Mouse (Mus musculus): ENCODE measurements around the gene Gm4491. TPM values are rescaled to one million over a fixed set of nuclear protein-coding genes. Genes with fewer than 3 reads are reported as not detected.
A peak's percentile ranks its signal among the peaks of the same experiment; 100 is the strongest.

Gene Gm4491
- polyA plus RNA-seq, 1 experiment from 2014 or later: not detected

GRCm38 (mm10) chr14:57109194-57109593 is 6.5 kb downstream of the Gm4491 start:
- H3K9me3 ChIP-seq (replicated peaks; ENCODE audit: control insufficient read depth, low read length, poor library complexity, severe bottlenecking): no peaks in the 10 kb centered on the region
- no peak overlapping the region for H3K4me3 ChIP-seq (ENCODE audit: low read depth, low read length)
- no peak overlapping the region for H3K4me2 ChIP-seq (ENCODE audit: low read length)
- no peak overlapping the region for H3K27ac ChIP-seq (ENCODE audit: low read length)
- H3K36me3 ChIP-seq (ENCODE audit: control insufficient read depth, insufficient read depth, low read length): no peaks in the 10 kb centered on the region
- peaks cover 34% of the 10 kb centered on the region for H3K27me3 ChIP-seq (ENCODE audit: control insufficient read depth, insufficient read depth, low read depth, low read length)
- ATAC-seq: no peak
- WGBS: 13% methylated on average over 4 of the region's 4 CpGs
- peaks cover 8% of the 10 kb centered on the region for H3K4me1 ChIP-seq (ENCODE audit: control insufficient read depth, insufficient read depth, low read length)
- H3K9ac ChIP-seq (ENCODE audit: low read depth, low read length): no peak overlapping the region

DNA sequence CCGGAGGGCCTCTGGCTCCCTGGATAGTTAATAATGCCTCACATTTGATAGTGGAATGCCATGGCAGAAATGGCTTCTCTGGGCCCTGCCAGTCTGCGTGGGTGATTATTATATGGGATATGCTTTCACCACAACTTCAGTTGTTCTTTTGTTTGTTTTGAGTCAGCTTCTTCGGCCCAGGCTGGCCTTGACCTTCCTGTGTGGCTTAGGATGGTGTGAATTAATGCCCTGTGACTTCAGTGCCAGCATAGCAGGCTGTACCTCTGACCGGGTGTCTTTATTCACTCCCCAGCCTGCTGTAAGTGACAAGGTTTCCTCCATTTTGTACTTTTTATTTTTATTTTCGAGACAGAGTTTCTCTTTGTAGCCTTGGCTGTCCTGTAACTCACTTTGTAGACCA is 7.8 kb downstream of the Gm4491 start:
- WGBS: 69% methylated on average over 5 of the region's 5 CpGs
- no peaks in the 10 kb centered on the region for H3K36me3 ChIP-seq (ENCODE audit: control insufficient read depth, insufficient read depth, low read length)
- peaks cover 11% of the 10 kb centered on the region for H3K4me1 ChIP-seq (ENCODE audit: control insufficient read depth, insufficient read depth, low read length)
- peaks cover 47% of the 10 kb centered on the region for H3K27me3 ChIP-seq (ENCODE audit: control insufficient read depth, insufficient read depth, low read depth, low read length)
- no peak overlapping the region for H3K27ac ChIP-seq (ENCODE audit: low read length)
- no peak overlapping the region for H3K9ac ChIP-seq (ENCODE audit: low read depth, low read length)
- ATAC-seq: no peak
- H3K4me2 ChIP-seq (ENCODE audit: low read length): no peak overlapping the region
- H3K9me3 ChIP-seq (replicated peaks; ENCODE audit: control insufficient read depth, low read length, poor library complexity, severe bottlenecking): no peaks in the 10 kb centered on the region
- H3K4me3 ChIP-seq (ENCODE audit: low read depth, low read length): no peak overlapping the region

DNA sequence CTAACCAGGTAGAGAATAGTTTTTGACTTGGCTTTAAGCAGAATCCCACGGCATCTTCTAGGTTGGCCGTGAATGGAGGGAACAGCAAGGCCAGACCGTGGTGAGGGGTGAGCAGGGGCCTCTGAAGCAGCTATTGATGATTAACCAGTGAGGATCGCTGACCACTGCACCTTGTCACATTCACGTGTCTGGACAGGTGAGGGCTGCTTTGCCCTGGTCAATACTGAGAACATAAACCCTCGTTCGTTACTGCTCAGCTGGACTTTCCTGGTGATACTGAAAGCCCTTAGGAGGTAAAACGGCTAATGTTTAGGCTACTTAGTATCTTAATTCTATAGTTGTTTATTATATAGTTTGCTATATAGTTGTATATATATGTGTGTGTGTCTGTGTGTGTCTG is 8.6 kb downstream of the Gm4491 start:
- Histone ChIP-seq H3K9me3 (replicated peaks; ENCODE audit: control insufficient read depth, low read length, poor library complexity, severe bottlenecking) (no peaks in the 10 kb centered on the region), H3K4me1 (ENCODE audit: control insufficient read depth, insufficient read depth, low read length) (peaks cover 11% of the 10 kb centered on the region), H3K27me3 (ENCODE audit: control insufficient read depth, insufficient read depth, low read depth, low read length) (peaks cover 54% of the 10 kb centered on the region), H3K9ac (ENCODE audit: low read depth, low read length) (no peak overlapping the region), H3K4me2 (ENCODE audit: low read length) (no peak overlapping the region), H3K36me3 (ENCODE audit: control insufficient read depth, insufficient read depth, low read length) (no peaks in the 10 kb centered on the region), H3K4me3 (ENCODE audit: low read depth, low read length) (no peak overlapping the region), H3K27ac (ENCODE audit: low read length) (no peak overlapping the region)
- 82% methylated on average over 8 of the region's 8 CpGs for WGBS
- no peak for ATAC-seq

DNA sequence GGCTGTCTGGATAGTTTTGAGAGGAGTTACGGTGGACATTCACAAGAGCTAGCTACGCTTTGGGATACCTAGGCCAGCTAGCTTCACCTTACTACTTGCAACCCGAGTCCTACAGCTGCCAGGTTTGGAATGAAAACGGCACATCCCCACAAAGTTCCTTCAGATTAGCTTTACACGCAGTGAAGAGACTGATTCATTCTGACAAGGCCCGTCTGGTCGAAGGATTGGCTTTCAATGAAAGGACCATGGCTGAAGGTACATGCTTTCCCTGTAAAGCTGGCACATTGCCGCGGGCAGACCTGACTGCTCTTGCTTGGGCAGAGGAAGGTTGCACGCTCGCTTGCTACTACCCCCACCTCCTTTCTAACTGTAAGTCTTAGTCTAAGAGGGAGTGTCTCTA is 10.0 kb downstream of the Gm4491 start:
- H3K27me3 ChIP-seq (ENCODE audit: control insufficient read depth, insufficient read depth, low read depth, low read length): peaks cover 59% of the 10 kb centered on the region
- H3K4me1 ChIP-seq (ENCODE audit: control insufficient read depth, insufficient read depth, low read length): peaks cover 11% of the 10 kb centered on the region
- ATAC-seq: no peak
- H3K27ac ChIP-seq (ENCODE audit: low read length): no peak overlapping the region
- H3K4me2 ChIP-seq (ENCODE audit: low read length): no peak overlapping the region
- H3K36me3 ChIP-seq (ENCODE audit: control insufficient read depth, insufficient read depth, low read length): no peaks in the 10 kb centered on the region
- no peaks in the 10 kb centered on the region for H3K9me3 ChIP-seq (replicated peaks; ENCODE audit: control insufficient read depth, low read length, poor library complexity, severe bottlenecking)
- no peak overlapping the region for H3K4me3 ChIP-seq (ENCODE audit: low read depth, low read length)
- no peak overlapping the region for H3K9ac ChIP-seq (ENCODE audit: low read depth, low read length)
- 48% methylated on average over 11 of the region's 11 CpGs for WGBS

GRCm38 (mm10) chr14:57105111-57105510 is 10.6 kb downstream of the Gm4491 start:
- H3K4me3 ChIP-seq (ENCODE audit: low read depth, low read length): peak overlapping the region; percentile 70; the same call in 1 of the 2 replicates
- 0 out of 2 replicates have a peak, but pooled peaks have one; percentile 13 for ATAC-seq
- H3K27me3 ChIP-seq (ENCODE audit: control insufficient read depth, insufficient read depth, low read depth, low read length): peaks cover 59% of the 10 kb centered on the region
- no peaks in the 10 kb centered on the region for H3K36me3 ChIP-seq (ENCODE audit: control insufficient read depth, insufficient read depth, low read length)
- H3K27ac ChIP-seq (ENCODE audit: low read length): no peak overlapping the region
- no peak overlapping the region for H3K9ac ChIP-seq (ENCODE audit: low read depth, low read length)
- H3K4me1 ChIP-seq (ENCODE audit: control insufficient read depth, insufficient read depth, low read length): peaks cover 11% of the 10 kb centered on the region
- no peaks in the 10 kb centered on the region for H3K9me3 ChIP-seq (replicated peaks; ENCODE audit: control insufficient read depth, low read length, poor library complexity, severe bottlenecking)
- H3K4me2 ChIP-seq (ENCODE audit: low read length): peak overlapping the region; percentile 100
- 8% methylated on average over 14 of the region's 14 CpGs for WGBS

- Histone ChIP-seq H3K4me1 (ENCODE audit: control insufficient read depth, insufficient read depth, low read length) (peaks cover 11% of the 10 kb centered on the region), H3K9me3 (replicated peaks; ENCODE audit: control insufficient read depth, low read length, poor library complexity, severe bottlenecking) (no peaks in the 10 kb centered on the region), H3K27me3 (ENCODE audit: control insufficient read depth, insufficient read depth, low read depth, low read length) (peaks cover 59% of the 10 kb centered on the region), H3K4me2 (ENCODE audit: low read length) (peak within 1 kb of the TSS; percentile 100), H3K4me3 (ENCODE audit: low read depth, low read length) (peak within 1 kb of the TSS; percentile 70), H3K9ac (ENCODE audit: low read depth, low read length) (peak within 1 kb of the TSS; percentile 61), H3K36me3 (ENCODE audit: control insufficient read depth, insufficient read depth, low read length) (no peaks in the 10 kb centered on the region), H3K27ac (ENCODE audit: low read length) (no peak within 1 kb of the TSS)
- WGBS: under 1% methylated on average over 92 of the region's 101 CpGs
- peak; percentile 81 for ATAC-seq
Observed at GRCm38 (mm10) chr14:57104106-57105023, 11.3 kb downstream of the Gm4491 start, which contains the start of gene Gjb2. Gene Gjb2 (minus strand): TSS chr14:57104702.

DNA sequence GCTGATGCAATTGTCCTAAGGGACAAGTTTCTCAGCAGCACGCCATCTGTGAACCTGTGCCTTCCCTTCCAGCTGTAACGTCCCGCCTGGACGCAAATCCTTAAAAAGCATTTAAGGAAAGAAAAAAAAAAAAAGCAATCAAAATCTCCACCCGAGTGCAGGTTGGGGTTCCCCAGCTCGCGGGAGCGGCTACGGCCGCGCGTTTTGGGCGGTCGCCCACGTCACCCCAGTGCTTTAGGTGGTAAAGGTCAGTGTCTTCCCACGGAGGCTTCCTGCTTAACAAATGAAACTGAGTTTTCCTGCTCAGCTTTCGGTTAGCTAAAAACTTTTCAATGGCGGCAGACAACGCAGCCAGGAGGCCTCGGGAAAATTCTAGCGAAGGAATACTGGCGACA is 12.0 kb downstream of the Gm4491 start:
- Histone ChIP-seq H3K4me1 (ENCODE audit: control insufficient read depth, insufficient read depth, low read length) (peaks cover 11% of the 10 kb centered on the region), H3K9ac (ENCODE audit: low read depth, low read length) (peak overlapping the region; percentile 61), H3K27ac (ENCODE audit: low read length) (no peak overlapping the region), H3K4me3 (ENCODE audit: low read depth, low read length) (peak overlapping the region; percentile 70), H3K4me2 (ENCODE audit: low read length) (peak overlapping the region; percentile 100), H3K9me3 (replicated peaks; ENCODE audit: control insufficient read depth, low read length, poor library complexity, severe bottlenecking) (no peaks in the 10 kb centered on the region), H3K36me3 (ENCODE audit: control insufficient read depth, insufficient read depth, low read length) (no peaks in the 10 kb centered on the region), H3K27me3 (ENCODE audit: control insufficient read depth, insufficient read depth, low read depth, low read length) (peaks cover 59% of the 10 kb centered on the region)
- WGBS: 2% methylated on average over 22 of the region's 22 CpGs
- ATAC-seq: no peak

- H3K4me3 ChIP-seq (ENCODE audit: low read depth, low read length): no peak overlapping the region
- no peaks in the 10 kb centered on the region for H3K9me3 ChIP-seq (replicated peaks; ENCODE audit: control insufficient read depth, low read length, poor library complexity, severe bottlenecking)
- 59% methylated on average over 6 of the region's 6 CpGs for WGBS
- no peak overlapping the region for H3K4me2 ChIP-seq (ENCODE audit: low read length)
- no peaks in the 10 kb centered on the region for H3K36me3 ChIP-seq (ENCODE audit: control insufficient read depth, insufficient read depth, low read length)
- H3K4me1 ChIP-seq (ENCODE audit: control insufficient read depth, insufficient read depth, low read length): peaks cover 11% of the 10 kb centered on the region
- H3K27ac ChIP-seq (ENCODE audit: low read length): no peak overlapping the region
- ATAC-seq: no peak
- H3K27me3 ChIP-seq (ENCODE audit: control insufficient read depth, insufficient read depth, low read depth, low read length): peaks cover 59% of the 10 kb centered on the region
- H3K9ac ChIP-seq (ENCODE audit: low read depth, low read length): no peak overlapping the region
Observed at GRCm38 (mm10) chr14:57103121-57103520, 12.6 kb downstream of the Gm4491 start.

DNA sequence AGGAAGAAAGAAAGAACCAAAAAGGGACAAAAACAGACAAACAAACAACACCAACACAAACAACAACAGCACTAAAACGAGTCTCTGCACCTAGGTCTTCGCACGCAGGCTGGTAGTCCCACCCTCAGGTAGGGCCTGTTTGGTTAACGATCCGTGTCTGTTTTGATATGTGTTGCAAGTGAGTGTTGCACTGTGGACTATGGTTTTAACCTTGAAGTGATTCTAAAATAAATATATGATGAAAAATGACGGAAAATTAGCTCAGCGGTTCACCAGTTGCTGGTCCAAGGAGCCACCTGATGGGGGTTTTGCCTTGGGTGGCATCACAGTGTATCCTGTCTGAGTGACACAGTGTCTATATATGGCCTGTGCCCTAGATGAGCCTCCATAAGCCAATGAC is 14.1 kb downstream of the Gm4491 start:
- no peaks in the 10 kb centered on the region for H3K36me3 ChIP-seq (ENCODE audit: control insufficient read depth, insufficient read depth, low read length)
- H3K4me2 ChIP-seq (ENCODE audit: low read length): no peak overlapping the region
- no peak for ATAC-seq
- WGBS: 92% methylated on average over 7 of the region's 7 CpGs
- no peak overlapping the region for H3K4me3 ChIP-seq (ENCODE audit: low read depth, low read length)
- H3K9ac ChIP-seq (ENCODE audit: low read depth, low read length): no peak overlapping the region
- no peaks in the 10 kb centered on the region for H3K9me3 ChIP-seq (replicated peaks; ENCODE audit: control insufficient read depth, low read length, poor library complexity, severe bottlenecking)
- H3K4me1 ChIP-seq (ENCODE audit: control insufficient read depth, insufficient read depth, low read length): peaks cover 11% of the 10 kb centered on the region
- H3K27me3 ChIP-seq (ENCODE audit: control insufficient read depth, insufficient read depth, low read depth, low read length): peaks cover 48% of the 10 kb centered on the region
- no peak overlapping the region for H3K27ac ChIP-seq (ENCODE audit: low read length)

Measured in midbrain, embryonic 16.5 days (tissue).